Mouse (Mus musculus) embryonic facial prominence, embryonic 11.5 days (tissue): ENCODE results near the gene Erc2. TPM values are rescaled to one million over a fixed set of nuclear protein-coding genes. Genes with fewer than 3 reads are reported as not detected.

Experiments used
- ATAC-seq: fragments of 200-750 bp; cut with Nextera tagmentation; replicated peaks from 2 replicates; pipeline ENCODE4 v1.8.0; 2017; ENCODE audit warnings: low read depth; ENCODE audit not compliant: insufficient number of reproducible peaks, low FRiP score, low TSS enrichment
- DNase-seq: peaks from one replicate; pipeline ENCODE4 v3.0.0-alpha.2; 2015; ENCODE audit warnings: low spot score
- H3K27ac ChIP-seq: fragments of 300-500 bp; sonication (generic); replicated peaks from 2 replicates; pipeline ENCODE4 v1.5.1; 2014; ENCODE audit warnings: mild to moderate bottlenecking, low read depth, low read length, control low read depth
- H3K27me3 ChIP-seq: fragments of 300-500 bp; sonication (generic); 2 replicates; pipeline ENCODE4 v1.6.1; 2014; ENCODE audit warnings: mild to moderate bottlenecking, low read length, moderate library complexity, mixed read lengths; ENCODE audit not compliant: control insufficient read depth, insufficient read depth
- H3K36me3 ChIP-seq: fragments of 300-500 bp; sonication (generic); replicated peaks from 2 replicates; pipeline ENCODE4 v1.6.1; 2014; ENCODE audit warnings: low read depth, mild to moderate bottlenecking, low read length, moderate library complexity, mixed read lengths; ENCODE audit not compliant: control insufficient read depth, insufficient read depth
- H3K4me1 ChIP-seq: fragments of 300-500 bp; sonication (generic); 2 replicates; pipeline ENCODE4 v1.6.1; 2014; ENCODE audit warnings: low read length, mixed read lengths; ENCODE audit not compliant: control insufficient read depth, insufficient read depth
- H3K4me2 ChIP-seq: fragments of 300-500 bp; sonication (generic); 2 replicates; pipeline ENCODE4 v1.6.1; 2014; ENCODE audit warnings: low read depth, mild to moderate bottlenecking, control low read depth, low read length, moderate library complexity
- H3K4me3 ChIP-seq: fragments of 300-500 bp; sonication (generic); 2 replicates; pipeline ENCODE4 v1.5.1; 2014; ENCODE audit warnings: low read depth, low read length, control low read depth
- H3K9ac ChIP-seq: fragments of 300-500 bp; sonication (generic); replicated peaks from 2 replicates; pipeline ENCODE4 v1.6.1; 2014; ENCODE audit warnings: mild to moderate bottlenecking, control low read depth, low read length
- H3K9me3 ChIP-seq: fragments of 300-500 bp; sonication (generic); replicated peaks from 2 replicates; pipeline ENCODE4 v1.6.1; 2016; ENCODE audit warnings: mild to moderate bottlenecking, low read length, inconsistent platforms, mixed read lengths; ENCODE audit not compliant: control insufficient read depth
- WGBS: fragments of 180-500 bp; shearing (Covaris S2); extraction: QIAGEN DNeasy Blood & Tissue Kit; methylation state at CpG from one replicate; pipeline ENCODE4 v1.1.7; 2014; 5-methylcytosine and 5-hydroxymethylcytosine counted together
- polyA plus RNA-seq: library from polyadenylated mRNA; unstranded; fragments of >200 nt; fragmentation: Nextera tagmentation; extraction: Ambion mirVana; gene quantifications from 2 replicates; pipeline ENCODE4 v1.2.1, GENCODE M21; 2014

The Erc2 gene
- polyA plus RNA-seq, 1 experiment from 2014 or later = 5.2 TPM

DNA sequence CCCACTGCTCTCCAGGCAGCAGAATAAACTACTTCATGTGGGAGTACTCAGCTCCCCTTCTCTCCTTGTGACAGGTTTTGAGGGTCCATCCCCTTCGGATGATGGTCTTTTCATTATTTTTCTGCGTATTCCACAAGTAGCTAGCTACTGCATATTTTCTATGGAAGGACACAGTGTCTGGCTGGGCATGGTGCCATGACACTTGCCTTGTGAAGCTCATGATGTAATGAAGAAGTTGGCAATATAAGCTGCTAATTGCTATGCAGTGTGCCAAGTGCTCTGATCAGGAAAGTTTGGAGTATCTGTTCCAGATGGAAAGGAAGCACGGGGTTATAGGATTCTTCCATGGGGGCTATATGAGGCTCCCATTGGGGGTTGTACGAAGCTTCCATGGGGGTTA lies 533.5 kb downstream of the Erc2 start:
- no peak for ATAC-seq
- no peaks in the 10 kb centered on the region for H3K4me1 ChIP-seq
- 92% methylated on average over 4 of the region's 4 CpGs for WGBS
- no peaks in the 10 kb centered on the region for H3K27me3 ChIP-seq
- H3K4me2 ChIP-seq = no peak overlapping the region
- no peak overlapping the region for H3K27ac ChIP-seq
- no peaks in the 10 kb centered on the region for H3K9me3 ChIP-seq
- no peak overlapping the region for H3K9ac ChIP-seq
- DNase-seq = no peak
- H3K4me3 ChIP-seq = no peak overlapping the region
- no peaks in the 10 kb centered on the region for H3K36me3 ChIP-seq

DNA sequence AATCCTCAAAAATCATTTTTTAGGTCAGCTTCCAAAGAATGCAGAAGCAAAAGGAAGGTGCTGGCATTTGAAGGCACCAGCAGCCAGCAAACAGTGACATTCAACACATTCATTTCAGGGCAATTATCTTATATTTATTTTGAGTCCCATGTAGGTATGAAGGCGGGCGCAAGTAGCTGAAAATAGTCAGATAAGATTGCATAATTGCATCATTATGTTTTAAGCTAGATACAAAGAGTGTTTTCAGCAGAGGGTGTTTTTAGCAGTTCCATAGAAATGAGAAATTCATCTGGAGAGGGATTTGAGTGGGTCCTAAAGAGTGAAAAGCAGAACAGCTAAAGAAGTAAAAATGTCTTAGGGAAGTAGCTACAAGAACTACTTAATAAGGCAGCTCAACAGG lies 538.6 kb downstream of the Erc2 start:
- 88% methylated on average over 2 of the region's 2 CpGs for WGBS
- no peak overlapping the region for H3K4me2 ChIP-seq
- no peaks in the 10 kb centered on the region for H3K27me3 ChIP-seq
- H3K27ac ChIP-seq = no peak overlapping the region
- H3K4me1 ChIP-seq = no peaks in the 10 kb centered on the region; the same call in 1 of the 2 replicates
- DNase-seq = no peak
- ATAC-seq = no peak
- H3K36me3 ChIP-seq = no peaks in the 10 kb centered on the region
- no peak overlapping the region for H3K4me3 ChIP-seq
- H3K9me3 ChIP-seq = no peaks in the 10 kb centered on the region
- H3K9ac ChIP-seq = no peak overlapping the region

DNA sequence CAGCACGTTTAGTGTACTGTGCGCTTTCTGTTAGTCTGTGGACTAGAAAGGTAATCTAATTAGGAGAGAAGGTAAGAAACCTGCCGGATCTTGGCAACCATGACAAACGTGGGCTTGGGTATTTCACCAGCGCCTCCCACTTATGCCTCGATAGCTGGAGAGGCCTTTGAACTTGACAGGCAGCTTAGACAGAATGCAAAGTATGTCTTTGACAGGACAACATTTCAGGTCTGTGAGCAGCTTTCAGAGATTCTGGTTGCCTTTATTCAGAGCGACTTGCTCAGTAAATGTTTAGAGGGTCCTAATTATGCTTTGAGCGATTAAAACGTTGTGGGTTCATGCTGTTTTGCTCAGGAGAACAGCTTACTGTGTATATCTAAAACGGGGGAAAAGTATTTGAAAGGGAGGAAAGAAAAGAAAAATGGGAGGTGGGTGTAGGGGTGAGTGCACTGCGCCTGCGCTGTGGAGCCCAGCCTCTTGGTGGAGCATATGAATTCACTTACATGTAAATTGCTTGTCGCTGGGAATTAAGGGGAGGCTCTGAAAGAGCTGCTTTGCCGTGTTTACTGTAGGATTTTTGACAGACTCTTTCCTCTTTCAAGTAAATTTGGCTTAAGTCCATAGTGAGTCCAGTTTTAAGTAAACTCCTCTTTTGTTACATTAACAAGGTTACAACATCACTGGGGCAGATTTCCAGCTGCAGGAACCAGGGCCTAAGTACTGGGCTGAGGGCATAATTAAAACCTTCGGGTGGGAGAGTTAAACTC lies 542.6 kb downstream of the Erc2 start:
- peak; percentile 62; the same call in 1 of the 2 replicates for ATAC-seq

DNA sequence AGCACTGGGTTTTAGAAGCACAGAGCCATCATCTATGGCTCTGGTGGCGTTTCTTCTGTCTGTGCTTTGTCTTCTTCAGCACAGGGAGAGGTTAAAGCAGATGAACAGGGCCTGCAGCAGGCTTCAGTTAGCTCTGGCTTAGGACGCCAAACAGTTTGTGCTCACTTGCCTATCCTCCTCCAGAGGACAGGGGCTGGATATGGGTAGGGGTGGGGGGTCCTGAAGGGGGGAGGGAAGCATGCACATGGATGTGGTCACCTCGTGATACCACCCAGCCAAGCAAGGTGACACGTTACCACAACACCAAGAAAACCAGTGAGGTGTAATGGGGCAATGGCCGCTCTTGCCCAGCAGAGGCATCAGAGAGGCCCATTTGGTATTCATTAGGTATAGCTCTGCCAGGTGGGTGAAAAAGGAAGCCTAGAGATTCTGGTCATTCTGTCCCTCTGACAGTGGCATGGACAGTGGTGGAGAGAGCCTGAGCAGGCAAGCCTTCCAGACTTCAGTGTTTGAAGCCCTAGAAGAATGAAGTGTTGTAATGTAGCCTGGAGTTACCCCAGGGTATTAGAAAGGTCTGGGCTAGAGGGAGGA lies 543.5 kb downstream of the Erc2 start:
- H3K4me2 ChIP-seq = no peak overlapping the region
- no peak overlapping the region for H3K4me3 ChIP-seq
- H3K4me1 ChIP-seq = no peaks in the 10 kb centered on the region; the same call in 1 of the 2 replicates
- peak; percentile 72 for DNase-seq
- no peaks in the 10 kb centered on the region for H3K9me3 ChIP-seq
- H3K27ac ChIP-seq = peak overlapping the region; percentile 48; the same call in 1 of the 2 replicates
- 0 out of 2 replicates have a peak, but pooled peaks have one; percentile 48 for ATAC-seq
- 28% methylated on average over 5 of the region's 5 CpGs for WGBS
- H3K27me3 ChIP-seq = no peaks in the 10 kb centered on the region
- no peak overlapping the region for H3K9ac ChIP-seq
- H3K36me3 ChIP-seq = no peaks in the 10 kb centered on the region

More for the DNA sequence above, 542.6 kb downstream of the Erc2 start:
- DNase-seq = peak; percentile 84
- H3K9me3 ChIP-seq = no peaks in the 10 kb centered on the region
- H3K36me3 ChIP-seq = no peaks in the 10 kb centered on the region
- WGBS = 22% methylated on average over 15 of the region's 15 CpGs
- H3K9ac ChIP-seq = no peak overlapping the region
- no peak overlapping the region; the same call in 1 of the 2 replicates for H3K27ac ChIP-seq
- H3K4me2 ChIP-seq = no peak overlapping the region
- no peaks in the 10 kb centered on the region; the same call in 1 of the 2 replicates for H3K4me1 ChIP-seq
- no peaks in the 10 kb centered on the region for H3K27me3 ChIP-seq
- no peak overlapping the region for H3K4me3 ChIP-seq

DNA sequence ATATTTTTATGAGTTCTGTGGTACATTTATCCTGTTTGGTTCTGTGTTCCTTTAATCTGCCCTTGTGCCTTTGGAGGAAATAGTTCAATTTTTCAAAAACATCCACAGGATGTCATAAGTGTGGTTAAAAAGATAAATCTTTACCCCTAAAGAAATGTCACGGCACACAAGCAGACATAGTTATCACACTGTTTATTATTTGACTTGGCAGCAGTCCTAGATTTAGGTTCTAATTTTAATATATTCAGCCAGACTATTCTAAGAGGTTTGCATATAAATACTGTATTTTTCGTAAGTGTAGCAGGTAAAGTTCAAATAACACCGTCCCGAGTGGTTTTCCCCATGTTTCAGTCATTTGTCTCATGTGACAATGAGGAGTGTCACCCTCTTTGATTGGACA lies 548.5 kb downstream of the Erc2 start:
- H3K9ac ChIP-seq = no peak overlapping the region
- H3K4me1 ChIP-seq = no peaks in the 10 kb centered on the region
- H3K27ac ChIP-seq = no peak overlapping the region
- H3K9me3 ChIP-seq = no peaks in the 10 kb centered on the region
- no peak overlapping the region for H3K4me2 ChIP-seq
- no peaks in the 10 kb centered on the region for H3K27me3 ChIP-seq
- ATAC-seq = no peak
- DNase-seq = no peak
- WGBS = 90% methylated on average over 4 of the region's 4 CpGs
- no peaks in the 10 kb centered on the region for H3K36me3 ChIP-seq
- no peak overlapping the region for H3K4me3 ChIP-seq

DNA sequence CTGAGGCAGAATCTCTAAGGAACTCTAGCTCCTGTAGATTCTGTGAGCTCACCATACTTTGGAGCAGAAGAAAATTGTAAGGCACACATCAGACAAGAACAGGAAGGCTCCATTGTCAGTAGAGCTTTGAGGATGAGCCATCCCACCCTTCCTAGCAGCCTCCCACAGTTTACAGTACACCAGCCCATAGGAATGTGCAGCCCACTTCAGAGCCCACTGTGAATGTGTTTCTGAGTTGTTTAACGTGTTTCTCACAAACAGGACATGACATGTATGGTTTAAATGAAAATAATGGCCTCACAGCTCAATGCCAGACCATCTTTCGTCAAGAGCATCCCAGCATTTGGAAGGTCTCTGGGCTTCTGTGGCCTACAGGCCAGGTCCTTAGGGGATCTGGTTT lies 549.1 kb downstream of the Erc2 start:
- Histone ChIP-seq H3K9ac (no peak overlapping the region), H3K27me3 (no peaks in the 10 kb centered on the region), H3K4me1 (no peaks in the 10 kb centered on the region), H3K9me3 (no peaks in the 10 kb centered on the region), H3K4me2 (no peak overlapping the region), H3K27ac (no peak overlapping the region), H3K4me3 (no peak overlapping the region), H3K36me3 (no peaks in the 10 kb centered on the region)
- WGBS = 61% methylated on average over 2 of the region's 2 CpGs
- no peak for ATAC-seq
- DNase-seq = no peak

DNA sequence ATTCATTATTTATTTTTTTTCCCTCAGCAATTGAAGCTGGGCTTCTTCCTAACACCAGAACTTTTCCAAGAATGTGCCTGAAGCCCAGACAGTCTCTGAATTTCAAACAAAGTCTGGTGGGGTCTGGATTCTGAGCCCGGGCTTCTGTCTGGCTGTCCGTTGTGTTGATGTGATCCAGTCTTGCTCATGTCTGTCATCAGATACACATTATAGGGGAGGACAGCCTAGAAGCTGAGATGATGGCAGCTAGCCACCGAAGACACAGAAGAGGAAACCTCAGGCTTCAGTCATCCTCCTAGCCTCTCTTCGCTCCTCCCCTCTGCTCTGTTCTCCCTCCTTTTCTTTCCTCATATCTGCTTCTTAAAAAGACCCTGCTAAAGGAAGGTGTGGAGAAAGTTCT lies 551.5 kb downstream of the Erc2 start:
- WGBS = 89% methylated on average over 4 of the region's 4 CpGs
- no peak overlapping the region for H3K27ac ChIP-seq
- DNase-seq (no peak), ATAC-seq (no peak)
- H3K27me3 ChIP-seq = no peaks in the 10 kb centered on the region
- no peak overlapping the region for H3K4me2 ChIP-seq
- H3K9me3 ChIP-seq = no peaks in the 10 kb centered on the region
- H3K36me3 ChIP-seq = no peaks in the 10 kb centered on the region
- no peak overlapping the region for H3K9ac ChIP-seq
- H3K4me3 ChIP-seq = no peak overlapping the region
- H3K4me1 ChIP-seq = no peaks in the 10 kb centered on the region

DNA sequence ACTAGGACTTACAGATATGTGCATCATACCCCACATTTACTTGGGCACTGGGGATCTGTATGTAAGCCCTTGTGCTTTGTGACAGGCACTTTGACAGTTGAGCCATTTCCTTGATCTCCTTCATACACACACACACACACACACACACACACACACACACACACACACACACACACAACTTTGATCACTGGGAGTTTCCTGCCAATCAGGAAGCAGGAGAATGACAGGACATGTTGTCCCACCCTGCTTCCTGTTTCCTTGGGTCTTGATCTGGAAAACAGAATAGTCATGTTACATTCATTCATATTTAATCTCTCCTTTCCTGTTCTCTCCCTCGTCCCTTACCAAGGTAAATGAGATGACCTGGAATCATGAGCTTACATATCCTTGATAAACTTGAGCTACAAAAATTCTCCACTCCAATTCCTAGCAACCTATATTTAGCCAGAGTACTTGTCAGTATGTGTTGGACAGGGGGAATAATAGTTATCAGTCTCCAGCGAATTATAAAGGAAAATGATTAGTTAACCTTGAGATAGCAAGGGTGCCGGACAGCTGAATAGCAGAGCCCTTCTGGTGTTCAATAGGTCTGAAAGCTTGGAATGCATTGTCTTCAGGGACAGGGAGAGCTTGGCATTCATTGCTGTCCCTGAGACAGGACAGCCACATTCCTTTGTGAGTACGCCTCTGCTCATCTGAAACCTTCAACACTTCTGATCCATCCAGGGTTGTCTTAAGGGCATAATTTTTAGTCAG lies 559.0 kb downstream of the Erc2 start:
- Histone ChIP-seq H3K9ac (no peak overlapping the region), H3K4me2 (no peak overlapping the region), H3K27me3 (no peaks in the 10 kb centered on the region), H3K4me1 (no peaks in the 10 kb centered on the region), H3K9me3 (no peaks in the 10 kb centered on the region), H3K36me3 (no peaks in the 10 kb centered on the region), H3K27ac (no peak overlapping the region), H3K4me3 (no peak overlapping the region)
- WGBS = 51% methylated on average over 4 of the region's 4 CpGs
- ATAC-seq = no peak
- no peak for DNase-seq
